ENCODE assay signal across 19 mouse cellular contexts in the genomic region with DNA sequence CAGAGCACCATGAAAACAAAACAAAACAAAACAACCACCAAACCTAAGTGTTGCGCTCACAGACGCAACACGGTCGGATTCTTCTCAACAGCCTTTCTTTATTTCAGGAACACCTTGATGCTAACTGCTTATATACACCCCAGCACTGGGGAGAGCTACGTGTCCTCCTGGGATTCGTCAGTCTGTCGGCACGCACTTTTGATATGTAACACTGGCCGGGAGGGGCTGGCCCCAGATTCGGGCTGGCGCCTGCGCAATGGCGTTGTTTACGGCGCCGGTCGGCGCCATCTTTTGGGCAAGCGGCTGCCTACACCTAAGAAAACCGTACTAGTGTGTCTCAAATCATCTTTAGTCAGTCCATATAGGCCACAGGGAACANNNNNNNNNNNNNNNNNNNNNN. TPM values are rescaled to one million over a fixed set of nuclear protein-coding genes. Genes with fewer than 3 reads are reported as not detected.
A peak's percentile ranks its signal among the peaks of the same experiment; 100 is the strongest.
DNase-seq lines count a peak whose midpoint lies in the region; TF ChIP-seq lines count a peak whose summit lies in the region.
"Had no signal": no experiment of that assay in that cellular context is flagged by ENCODE, and none has a peak within 500 bp of the region (broad histone marks: within the 10 kb centered on the region; RNA-seq: fewer than 3 reads in every experiment).

No protein-coding gene starts in this region.

- H3K9me3 ChIP-seq in ES-E14 (ENCODE audit: control insufficient read depth, insufficient read depth, low read depth, low read length): no peaks in the 10 kb centered on the region
- H3K9me3 ChIP-seq: embryonic facial prominence, embryonic 15.5 days; forebrain, embryonic 10.5 days; forebrain, embryonic 13.5 days had no signal

- 0 out of 4 replicates have a peak, but pooled peaks cover 0 to 2% of the 10 kb centered on the region in 2 experiments for H3K4me1 ChIP-seq in ES-E14 (ENCODE audit: control insufficient read depth in 2 of 2, insufficient read depth in 2 of 2, low read length in 2 of 2, poor library complexity in 1 of 2)
- H3K4me1 ChIP-seq: embryonic facial prominence, embryonic 13.5 days; embryonic facial prominence, embryonic 15.5 days; forebrain, embryonic 10.5 days; forebrain, embryonic 13.5 days had no signal

- no peak overlapping the region for H3K9ac ChIP-seq in ES-E14 (ENCODE audit: insufficient read depth, low read depth, low read length, poor library complexity, severe bottlenecking)
- H3K9ac ChIP-seq: embryonic facial prominence, embryonic 13.5 days; embryonic facial prominence, embryonic 15.5 days; forebrain, embryonic 13.5 days had no signal

- in situ Hi-C loops in ES-E14 (cut with MboI; ENCODE audit: low sequenced_read_pairs in 2 of 2, unreplicated experiment in 2 of 2): no loop called here

- H3K4me3 ChIP-seq in ES-E14 (ENCODE audit: insufficient read depth in 1 of 2, low read depth in 1 of 2, low read length in 2 of 2, poor library complexity in 1 of 2, severe bottlenecking in 1 of 2): no peak overlapping the region
- H3K4me3 ChIP-seq: embryonic facial prominence, embryonic 13.5 days; embryonic facial prominence, embryonic 15.5 days; erythroblast, embryonic 14.5 days; forebrain, embryonic 10.5 days; forebrain, embryonic 13.5 days had no signal

- peak; percentile 68 for DNase-seq in heart, adult 11 months
- no peak for DNase-seq in heart, postnatal 14 days
- DNase-seq in ES-CJ7 (ENCODE audit: low read depth, low spot score) (peak; percentile 78), ES-E14 (ENCODE audit: low read depth, low spot score) (peak; percentile 36), ZHBTc4 (ENCODE audit: low read depth, low spot score) (peak; percentile 89)
- DNase-seq in thymus, postnatal 36 days: no peak
- DNase-seq in frontal cortex, postnatal 14 days (ENCODE audit: low spot score in 2 of 2): no peak
- DNase-seq: cerebellum, adult 11 months had no signal

- intact Hi-C loops in heart, postnatal 14 days (cut with DNase I): no loop called here

- no peak overlapping the region; the same call in 1 of the 2 replicates for H3K27ac ChIP-seq in ES-E14 (ENCODE audit: insufficient read depth, low read depth, low read length, poor library complexity, severe bottlenecking)
- H3K27ac ChIP-seq: embryonic facial prominence, embryonic 13.5 days; embryonic facial prominence, embryonic 15.5 days; forebrain, embryonic 10.5 days; forebrain, embryonic 13.5 days had no signal

- H3K36me3 ChIP-seq in ES-E14 (ENCODE audit: control insufficient read depth, insufficient read depth, low read length, poor library complexity, severe bottlenecking): no peaks in the 10 kb centered on the region
- H3K36me3 ChIP-seq: embryonic facial prominence, embryonic 13.5 days; embryonic facial prominence, embryonic 15.5 days; forebrain, embryonic 10.5 days had no signal

TF ChIP-seq in ES-E14, 5 proteins besides CTCF, POLR2A, EP300 and RAD21:
- no peak for TF ChIP-seq ZNF384 (IDR thresholded peaks at IDR 0.05; ENCODE audit: low read depth, low read length)
- no peak for TF ChIP-seq HCFC1 (IDR thresholded peaks at IDR 0.05; ENCODE audit: borderline replicate concordance, insufficient read depth, low read length)
- TF ChIP-seq ZC3H11A (IDR thresholded peaks at IDR 0.05; ENCODE audit: borderline replicate concordance, low read depth, low read length): no peak
- no peak for TF ChIP-seq MAFK (IDR thresholded peaks at IDR 0.05; ENCODE audit: insufficient read depth, low read depth, low read length)
- no peak for TF ChIP-seq CHD2 (IDR thresholded peaks at IDR 0.05; ENCODE audit: low read depth, low read length)

RNA-seq across cellular contexts. Expression of gene 9830107B12Rik, which starts 25.6 kb away (rescaled TPM):
- not detected for total RNA-seq in heart, postnatal 14 days (2021)
- total RNA-seq in ES-E14 (2012; rRNA removed): not detected in 2 replicates
- total RNA-seq: adrenal gland, adult 2 months; adrenal gland, postnatal 25 days; MEL had no signal

RNA-seq across cellular contexts. Expression of gene 1700067P10Rik, which starts 31.3 kb away (rescaled TPM):
- total RNA-seq in heart, postnatal 14 days (2021): not detected
- total RNA-seq in ES-E14 (2012; rRNA removed): not detected in 2 replicates
- total RNA-seq: adrenal gland, adult 2 months; adrenal gland, postnatal 10 days; adrenal gland, postnatal 25 days; adrenal gland, postnatal 4 days; common myeloid progenitor, adult 5-6 weeks; MEL had no signal

RNA-seq across cellular contexts. Expression of gene A530064D06Rik, which starts 46.6 kb away (rescaled TPM):
- not detected for total RNA-seq in heart, postnatal 14 days (2021)
- total RNA-seq in ES-E14 (2012; rRNA removed): not detected in 2 replicates
- total RNA-seq: adrenal gland, adult 2 months; adrenal gland, postnatal 25 days; MEL had no signal

Comparison
In these comparisons a context has a peak if more than half of its experiments do, and no peak if none do; other contexts are left out.
1. DNase-seq: peak in heart, adult 11 months (single experiment), ES-CJ7 (single experiment), ES-E14 (single experiment) and ZHBTc4 (single experiment); none in heart, postnatal 14 days (0 of 2), thymus, postnatal 36 days (0 of 2) and frontal cortex, postnatal 14 days (0 of 2).